Mouse (Mus musculus) embryonic facial prominence, embryonic 11.5 days (tissue): ENCODE measurements around the gene Cntn4. TPM values are rescaled to one million over a fixed set of nuclear protein-coding genes. Genes with fewer than 3 reads are reported as not detected.

Source experiments
- ATAC-seq: fragments of 200-750 bp; cut with Nextera tagmentation; replicated peaks from 2 replicates; pipeline ENCODE4 v1.8.0; 2017; ENCODE audit warnings: low read depth; ENCODE audit not compliant: insufficient number of reproducible peaks, low FRiP score, low TSS enrichment
- DNase-seq: peaks from one replicate; pipeline ENCODE4 v3.0.0-alpha.2; 2015; ENCODE audit warnings: low spot score
- H3K27ac ChIP-seq: fragments of 300-500 bp; sonication (generic); replicated peaks from 2 replicates; pipeline ENCODE4 v1.5.1; 2014; ENCODE audit warnings: mild to moderate bottlenecking, low read depth, low read length, control low read depth
- H3K27me3 ChIP-seq: fragments of 300-500 bp; sonication (generic); 2 replicates; pipeline ENCODE4 v1.6.1; 2014; ENCODE audit warnings: mild to moderate bottlenecking, low read length, moderate library complexity, mixed read lengths; ENCODE audit not compliant: control insufficient read depth, insufficient read depth
- H3K36me3 ChIP-seq: fragments of 300-500 bp; sonication (generic); replicated peaks from 2 replicates; pipeline ENCODE4 v1.6.1; 2014; ENCODE audit warnings: low read depth, mild to moderate bottlenecking, low read length, moderate library complexity, mixed read lengths; ENCODE audit not compliant: control insufficient read depth, insufficient read depth
- H3K4me1 ChIP-seq: fragments of 300-500 bp; sonication (generic); 2 replicates; pipeline ENCODE4 v1.6.1; 2014; ENCODE audit warnings: low read length, mixed read lengths; ENCODE audit not compliant: control insufficient read depth, insufficient read depth
- H3K4me2 ChIP-seq: fragments of 300-500 bp; sonication (generic); 2 replicates; pipeline ENCODE4 v1.6.1; 2014; ENCODE audit warnings: low read depth, mild to moderate bottlenecking, control low read depth, low read length, moderate library complexity
- H3K4me3 ChIP-seq: fragments of 300-500 bp; sonication (generic); 2 replicates; pipeline ENCODE4 v1.5.1; 2014; ENCODE audit warnings: low read depth, low read length, control low read depth
- H3K9ac ChIP-seq: fragments of 300-500 bp; sonication (generic); replicated peaks from 2 replicates; pipeline ENCODE4 v1.6.1; 2014; ENCODE audit warnings: mild to moderate bottlenecking, control low read depth, low read length
- H3K9me3 ChIP-seq: fragments of 300-500 bp; sonication (generic); replicated peaks from 2 replicates; pipeline ENCODE4 v1.6.1; 2016; ENCODE audit warnings: mild to moderate bottlenecking, low read length, inconsistent platforms, mixed read lengths; ENCODE audit not compliant: control insufficient read depth
- WGBS: fragments of 180-500 bp; shearing (Covaris S2); extraction: QIAGEN DNeasy Blood & Tissue Kit; methylation state at CpG from one replicate; pipeline ENCODE4 v1.1.7; 2014; 5-methylcytosine and 5-hydroxymethylcytosine counted together
- polyA plus RNA-seq: library from polyadenylated mRNA; unstranded; fragments of >200 nt; fragmentation: Nextera tagmentation; extraction: Ambion mirVana; gene quantifications from 2 replicates; pipeline ENCODE4 v1.2.1, GENCODE M21; 2014

The Cntn4 gene
- polyA plus RNA-seq, 1 experiment from 2014 or later = 2.0 TPM

GRCm38 (mm10) chr6:106213071-106213470 lies 535.6 kb downstream of the Cntn4 start:
- WGBS = 81% methylated on average over 4 of the region's 4 CpGs
- DNase-seq (no peak), ATAC-seq (no peak)
- Histone ChIP-seq H3K36me3 (no peaks in the 10 kb centered on the region), H3K4me1 (no peaks in the 10 kb centered on the region), H3K9ac (no peak overlapping the region), H3K9me3 (no peaks in the 10 kb centered on the region), H3K27ac (no peak overlapping the region), H3K4me2 (no peak overlapping the region), H3K4me3 (no peak overlapping the region), H3K27me3 (no peaks in the 10 kb centered on the region)

DNA sequence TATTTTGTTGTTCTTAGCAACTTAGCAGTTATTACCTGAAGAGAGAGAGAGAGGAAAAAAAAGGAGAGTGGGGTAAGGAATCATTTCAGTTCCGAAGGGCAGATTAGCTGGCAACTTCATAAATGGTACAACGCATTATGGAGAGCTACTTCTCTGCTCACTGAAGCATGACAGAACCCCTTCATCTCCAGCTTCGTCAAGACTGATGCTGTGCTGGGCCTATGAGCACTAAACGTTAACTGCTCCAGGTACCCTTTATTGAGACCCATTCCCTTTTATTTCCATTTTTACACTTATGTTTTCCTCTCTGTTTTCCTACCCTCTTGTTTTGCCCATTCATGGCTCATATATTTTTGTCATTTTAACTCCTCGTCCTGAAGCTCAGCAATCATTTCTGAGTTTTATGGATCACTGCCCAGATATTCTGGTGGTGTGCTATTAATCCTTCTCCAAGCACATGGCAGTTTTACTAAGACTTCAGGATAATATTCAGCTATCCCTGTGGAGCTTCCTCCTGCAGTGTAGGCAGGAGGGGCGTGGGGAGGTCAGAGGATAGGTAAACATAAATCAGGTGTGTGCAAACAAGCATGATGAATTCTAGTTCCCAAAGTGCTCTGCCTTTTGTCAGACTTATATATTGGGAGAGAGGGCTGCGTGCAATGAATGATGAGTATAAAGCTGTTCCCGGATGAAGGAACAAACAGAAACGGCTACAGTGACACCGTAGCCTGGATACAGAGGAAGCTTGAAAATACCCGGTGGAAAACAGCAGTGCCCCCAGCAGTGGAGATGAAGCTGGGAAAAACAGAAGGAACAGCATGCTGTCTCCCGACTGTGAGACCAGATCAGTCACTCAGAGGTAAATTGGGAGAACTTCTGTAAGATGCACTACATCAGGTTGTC lies 559.8 kb downstream of the Cntn4 start:
- Histone ChIP-seq H3K36me3 (no peaks in the 10 kb centered on the region), H3K4me3 (no peak overlapping the region), H3K27me3 (no peaks in the 10 kb centered on the region), H3K27ac (no peak overlapping the region), H3K4me1 (no peaks in the 10 kb centered on the region), H3K4me2 (no peak overlapping the region), H3K9ac (no peak overlapping the region), H3K9me3 (no peaks in the 10 kb centered on the region)
- DNase-seq = no peak
- no peak for ATAC-seq
- 73% methylated on average over 12 of the region's 12 CpGs for WGBS

- DNase-seq (no peak), ATAC-seq (no peak)
- 76% methylated on average over 1 of the region's 1 CpGs for WGBS
- no peaks in the 10 kb centered on the region for H3K9me3 ChIP-seq
- no peak overlapping the region for H3K4me3 ChIP-seq
- no peaks in the 10 kb centered on the region for H3K4me1 ChIP-seq
- no peak overlapping the region for H3K4me2 ChIP-seq
- H3K9ac ChIP-seq = no peak overlapping the region
- H3K27me3 ChIP-seq = no peaks in the 10 kb centered on the region
- H3K36me3 ChIP-seq = no peaks in the 10 kb centered on the region
- no peak overlapping the region for H3K27ac ChIP-seq
These were observed 564.1 kb downstream of the Cntn4 start for GRCm38 (mm10) chr6:106241553-106241952.

DNA sequence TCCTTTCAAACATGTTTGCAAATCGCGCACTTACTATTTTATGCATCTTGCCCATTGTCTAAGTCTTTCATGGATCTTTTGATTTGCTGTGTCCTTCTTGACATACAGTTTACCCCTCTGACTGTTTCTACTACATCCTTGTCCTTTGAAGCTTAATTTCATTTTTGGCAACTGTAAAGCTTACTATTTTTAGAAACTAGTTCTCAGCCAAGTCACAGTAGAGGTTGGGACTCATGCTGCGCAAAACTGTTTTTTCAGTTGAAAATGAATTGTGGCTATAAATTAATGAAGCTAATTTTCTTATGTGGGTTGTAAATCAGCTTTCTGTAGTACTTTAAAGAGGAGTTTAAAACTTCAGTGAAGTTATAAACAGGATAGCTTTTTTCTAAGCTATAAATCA lies 585.9 kb downstream of the Cntn4 start:
- WGBS = 97% methylated on average over 3 of the region's 3 CpGs
- no peaks in the 10 kb centered on the region for H3K36me3 ChIP-seq
- H3K27ac ChIP-seq = no peak overlapping the region
- no peak overlapping the region for H3K4me2 ChIP-seq
- H3K4me1 ChIP-seq = no peaks in the 10 kb centered on the region
- no peak overlapping the region for H3K9ac ChIP-seq
- no peak for ATAC-seq
- DNase-seq = no peak
- no peak overlapping the region for H3K4me3 ChIP-seq
- H3K9me3 ChIP-seq = no peaks in the 10 kb centered on the region
- H3K27me3 ChIP-seq = no peaks in the 10 kb centered on the region

- Histone ChIP-seq H3K4me3 (no peak overlapping the region), H3K9me3 (no peaks in the 10 kb centered on the region), H3K4me2 (no peak overlapping the region), H3K27ac (no peak overlapping the region), H3K9ac (no peak overlapping the region), H3K27me3 (no peaks in the 10 kb centered on the region), H3K4me1 (no peaks in the 10 kb centered on the region), H3K36me3 (no peaks in the 10 kb centered on the region)
- no peak for ATAC-seq
- no peak for DNase-seq
- WGBS = 93% methylated on average over 3 of the region's 3 CpGs
These were observed 588.0 kb downstream of the Cntn4 start for GRCm38 (mm10) chr6:106265487-106265886.

DNA sequence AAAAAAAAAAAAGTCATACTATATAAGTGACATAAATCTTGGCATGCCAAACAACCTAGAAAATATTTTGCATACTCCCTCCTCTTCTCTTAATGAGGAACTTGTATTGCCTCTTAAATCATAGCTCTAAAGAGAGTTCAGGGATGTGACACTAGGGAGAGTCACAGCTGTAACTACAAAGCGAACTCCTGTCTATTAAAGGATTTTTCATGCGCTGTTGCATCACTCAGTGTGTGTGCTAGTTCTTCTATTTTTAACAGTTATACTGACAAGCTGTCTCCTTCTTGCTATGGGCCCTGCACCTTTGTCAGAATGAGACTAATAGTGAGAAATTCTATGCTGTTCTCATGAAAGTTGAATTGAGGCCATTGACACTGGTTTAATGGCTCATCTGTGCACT lies 588.8 kb downstream of the Cntn4 start:
- 85% methylated on average over 2 of the region's 2 CpGs for WGBS
- DNase-seq (no peak), ATAC-seq (no peak)
- Histone ChIP-seq H3K36me3 (no peaks in the 10 kb centered on the region), H3K27me3 (no peaks in the 10 kb centered on the region), H3K27ac (no peak overlapping the region), H3K4me2 (no peak overlapping the region), H3K9me3 (no peaks in the 10 kb centered on the region), H3K4me1 (no peaks in the 10 kb centered on the region), H3K9ac (no peak overlapping the region), H3K4me3 (no peak overlapping the region)

GRCm38 (mm10) chr6:106268723-106269122 lies 591.3 kb downstream of the Cntn4 start:
- DNase-seq (no peak), ATAC-seq (no peak)
- H3K4me2 ChIP-seq = no peak overlapping the region
- no peaks in the 10 kb centered on the region for H3K9me3 ChIP-seq
- H3K4me1 ChIP-seq = no peaks in the 10 kb centered on the region
- no peak overlapping the region for H3K27ac ChIP-seq
- H3K27me3 ChIP-seq = no peaks in the 10 kb centered on the region
- no peaks in the 10 kb centered on the region for H3K36me3 ChIP-seq
- H3K4me3 ChIP-seq = no peak overlapping the region
- 81% methylated on average over 4 of the region's 4 CpGs for WGBS
- H3K9ac ChIP-seq = no peak overlapping the region

- Histone ChIP-seq H3K9me3 (no peaks in the 10 kb centered on the region), H3K27ac (no peak overlapping the region), H3K36me3 (no peaks in the 10 kb centered on the region), H3K4me2 (no peak overlapping the region), H3K4me3 (no peak overlapping the region), H3K27me3 (no peaks in the 10 kb centered on the region), H3K9ac (no peak overlapping the region), H3K4me1 (no peaks in the 10 kb centered on the region)
- WGBS = 90% methylated on average over 2 of the region's 2 CpGs
- ATAC-seq (no peak), DNase-seq (no peak)
These were observed 599.7 kb downstream of the Cntn4 start for GRCm38 (mm10) chr6:106277139-106277538.
